Mouse (Mus musculus) megakaryocyte, embryonic 14.5 days (primary cell): Measurements from ENCODE around the gene 1700023F06Rik. TPM values are rescaled to one million over a fixed set of nuclear protein-coding genes. Genes with fewer than 3 reads are reported as not detected.
A peak's percentile ranks its signal among the peaks of the same experiment; 100 is the strongest.

Source experiments
- H3K27me3 ChIP-seq: replicated peaks from 2 replicates; pipeline ENCODE3; 2012; ENCODE audit warnings: inconsistent platforms
- H3K36me3 ChIP-seq: replicated peaks from 2 replicates; pipeline ENCODE3; 2012; ENCODE audit warnings: low read length, inconsistent platforms, mixed read lengths
- H3K4me1 ChIP-seq: 2 replicates; pipeline ENCODE4 v1.6.1; 2012; ENCODE audit warnings: inconsistent platforms
- H3K4me3 ChIP-seq: replicated peaks from 2 replicates; pipeline ENCODE3; 2012; ENCODE audit warnings: moderate library complexity, mild to moderate bottlenecking, inconsistent platforms
- H3K9me3 ChIP-seq: 2 replicates; pipeline ENCODE4 v1.6.1; 2012; ENCODE audit warnings: inconsistent platforms
- FLI1 ChIP-seq: IDR thresholded peaks from 2 replicates; pipeline ENCODE4 v1.6.1; 2012; ENCODE audit warnings: low read length, inconsistent platforms, mixed read lengths
- GATA1 ChIP-seq: IDR thresholded peaks from 3 replicates; pipeline ENCODE4 v1.6.1; 2012; ENCODE audit warnings: mixed read lengths, low read length, inconsistent platforms, borderline replicate concordance
- polyA plus RNA-seq: library from polyadenylated mRNA; stranded (reverse); fragments of >175 nt; gene quantifications from 2 replicates; pipeline ENCODE4 v1.2.3, GENCODE M21; 2012; ENCODE audit warnings: low replicate concordance; ENCODE audit not compliant: insufficient read depth

Gene 1700023F06Rik
- polyA plus RNA-seq, 1 experiment, result not detected

DNA sequence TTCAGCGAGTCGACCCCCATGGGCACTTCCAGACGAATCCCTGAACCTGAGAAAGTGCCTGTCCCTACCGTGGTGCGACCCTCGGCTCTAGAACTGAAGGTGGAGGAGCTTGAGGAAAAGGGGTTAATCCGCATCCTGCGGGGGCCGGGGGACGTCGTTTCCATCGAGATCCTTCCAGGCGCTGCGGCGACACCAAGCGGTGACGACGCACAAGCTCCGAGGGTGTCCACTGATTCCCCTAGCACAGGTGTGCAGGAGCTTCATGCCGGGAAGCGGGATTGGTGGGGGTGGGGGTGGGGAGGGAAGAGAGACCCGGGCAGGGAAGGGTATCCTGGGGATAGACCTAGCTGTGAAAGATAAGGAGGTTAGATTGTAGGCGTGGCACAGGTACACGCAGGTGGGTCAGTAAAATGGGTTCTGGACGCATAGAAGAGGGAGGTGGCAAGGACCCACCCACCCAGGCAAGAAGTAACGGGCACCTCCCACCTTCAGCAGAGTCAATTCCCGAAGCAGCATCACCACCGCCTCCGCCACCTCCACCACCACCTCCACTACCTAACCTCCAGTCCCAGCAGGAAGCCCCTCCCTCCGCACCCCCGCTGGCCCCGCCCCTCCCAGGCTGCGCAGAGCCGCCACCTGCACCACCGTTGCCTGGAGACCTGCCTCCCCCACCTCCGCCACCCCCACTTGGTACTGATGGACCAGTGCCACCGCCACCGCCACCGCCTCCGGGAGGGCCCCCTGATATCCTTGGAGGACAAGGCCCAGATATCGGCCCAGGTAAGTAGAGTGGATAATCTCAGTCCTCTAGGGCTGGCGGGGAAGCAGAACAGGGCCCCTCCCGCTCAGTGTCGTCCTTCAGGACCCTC is 15.2 kb downstream of the 1700023F06Rik start:
- no peak for TF ChIP-seq FLI1
- no peak for TF ChIP-seq GATA1
- Histone ChIP-seq H3K4me3 (no peak overlapping the region), H3K9me3 (no peaks in the 10 kb centered on the region), H3K27me3 (peaks cover 49% of the 10 kb centered on the region), H3K4me1 (peaks cover 23% of the 10 kb centered on the region), H3K36me3 (peaks cover 90% of the 10 kb centered on the region)

- Histone ChIP-seq H3K27me3 (peaks cover 44% of the 10 kb centered on the region), H3K9me3 (no peaks in the 10 kb centered on the region), H3K4me3 (no peak overlapping the region), H3K36me3 (peaks cover 89% of the 10 kb centered on the region), H3K4me1 (peaks cover 23% of the 10 kb centered on the region)
- TF ChIP-seq GATA1, result no peak
- TF ChIP-seq FLI1, result no peak
Observed at GRCm38 (mm10) chr11:103192230-103192955, 16.0 kb downstream of the 1700023F06Rik start.

DNA sequence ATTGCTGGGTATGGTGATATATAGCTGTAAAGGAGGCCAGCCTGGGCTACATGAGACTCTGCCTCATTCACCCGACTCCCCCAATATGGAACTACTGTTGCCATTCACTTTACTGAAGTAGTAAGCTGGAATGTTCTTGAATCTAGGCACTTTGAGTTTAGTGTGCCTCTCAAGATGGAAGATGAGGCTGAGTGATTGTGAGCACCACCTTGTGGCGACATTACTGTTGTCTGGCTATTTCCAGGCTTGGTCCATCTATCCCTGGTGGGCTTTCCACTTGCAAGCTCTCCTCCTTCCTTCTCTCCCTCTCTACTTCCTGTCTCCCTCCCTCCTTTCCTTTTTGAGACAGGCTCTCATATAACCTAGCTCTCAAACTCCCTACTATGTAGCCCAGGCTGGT is 23.5 kb downstream of the 1700023F06Rik start:
- H3K4me1 ChIP-seq, result peaks cover 14% of the 10 kb centered on the region
- H3K36me3 ChIP-seq, result peaks cover 62% of the 10 kb centered on the region
- TF ChIP-seq GATA1 (no peak), FLI1 (no peak)
- no peak overlapping the region for H3K4me3 ChIP-seq
- peaks cover 6% of the 10 kb centered on the region for H3K27me3 ChIP-seq
- H3K9me3 ChIP-seq, result no peaks in the 10 kb centered on the region

DNA sequence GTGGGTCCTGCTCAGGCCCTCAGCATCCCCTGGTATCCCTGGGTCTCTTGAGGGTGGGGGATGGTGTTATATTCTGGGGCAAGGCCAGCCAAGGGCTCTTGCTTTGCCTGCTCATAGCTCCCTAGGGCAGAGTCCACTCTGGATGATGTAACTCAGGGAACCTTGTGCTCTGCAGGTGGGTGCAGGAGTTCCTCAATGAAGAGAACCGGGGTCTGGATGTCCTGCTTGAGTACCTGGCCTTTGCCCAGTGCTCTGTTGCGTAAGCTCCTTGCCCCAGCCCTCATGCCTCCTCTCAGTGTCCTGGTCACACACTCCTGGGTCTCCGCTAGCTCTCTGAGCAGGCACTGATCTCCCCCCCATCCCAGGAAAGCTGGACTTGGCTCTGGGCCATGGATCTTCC is 26.4 kb downstream of the 1700023F06Rik start:
- Histone ChIP-seq H3K27me3 (peaks cover 15% of the 10 kb centered on the region), H3K9me3 (no peaks in the 10 kb centered on the region), H3K4me1 (peaks cover 34% of the 10 kb centered on the region), H3K36me3 (peaks cover 53% of the 10 kb centered on the region), H3K4me3 (no peak overlapping the region)
- no peak for TF ChIP-seq FLI1
- no peak for TF ChIP-seq GATA1

DNA sequence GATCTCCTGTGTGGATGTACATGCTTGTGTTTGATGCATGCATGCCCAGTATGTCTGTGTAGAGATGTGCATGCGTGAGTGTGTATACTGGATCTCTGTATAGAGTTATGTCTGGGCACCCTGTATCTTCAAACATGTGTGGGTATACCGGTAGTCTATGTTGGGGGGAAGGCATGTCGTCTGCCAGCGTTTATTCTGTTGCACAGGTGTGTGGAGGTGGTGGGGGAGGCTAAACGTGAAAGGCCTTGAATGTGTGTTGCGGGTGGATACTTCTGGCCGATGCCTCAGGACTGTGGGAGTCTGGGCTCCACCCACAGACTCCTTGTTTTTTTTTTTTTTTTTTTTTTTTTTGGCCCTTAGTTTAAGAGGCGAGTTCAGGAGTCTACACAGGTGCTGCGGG is 27.0 kb downstream of the 1700023F06Rik start:
- peaks cover 48% of the 10 kb centered on the region for H3K36me3 ChIP-seq
- peaks cover 15% of the 10 kb centered on the region for H3K27me3 ChIP-seq
- no peak overlapping the region for H3K4me3 ChIP-seq
- no peaks in the 10 kb centered on the region for H3K9me3 ChIP-seq
- peaks cover 40% of the 10 kb centered on the region for H3K4me1 ChIP-seq
- TF ChIP-seq FLI1 (no peak), GATA1 (no peak)

DNA sequence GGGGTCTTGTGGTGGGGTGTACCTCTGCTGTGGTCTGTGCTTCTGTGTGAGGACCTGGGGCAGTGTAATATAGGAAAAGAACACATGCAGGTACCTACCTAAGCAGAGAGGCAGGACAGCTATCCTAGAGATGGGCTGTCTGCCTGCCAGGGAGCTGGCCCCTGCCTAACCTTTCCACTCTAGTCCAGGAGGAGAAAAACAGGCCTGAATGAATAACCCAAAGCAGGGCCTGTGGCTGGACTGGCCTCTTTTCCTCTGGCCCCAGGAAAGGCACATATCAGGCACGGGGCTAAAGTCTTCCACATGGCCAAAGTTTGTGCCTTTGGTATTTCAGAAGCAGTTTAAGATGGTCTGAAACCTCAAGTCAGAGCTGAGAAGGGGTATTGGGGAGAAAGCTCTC is 27.9 kb downstream of the 1700023F06Rik start:
- no peak for TF ChIP-seq GATA1
- H3K4me3 ChIP-seq, result no peak overlapping the region
- peaks cover 39% of the 10 kb centered on the region for H3K36me3 ChIP-seq
- peaks cover 15% of the 10 kb centered on the region for H3K27me3 ChIP-seq
- H3K4me1 ChIP-seq, result peaks cover 49% of the 10 kb centered on the region
- H3K9me3 ChIP-seq, result no peaks in the 10 kb centered on the region

DNA sequence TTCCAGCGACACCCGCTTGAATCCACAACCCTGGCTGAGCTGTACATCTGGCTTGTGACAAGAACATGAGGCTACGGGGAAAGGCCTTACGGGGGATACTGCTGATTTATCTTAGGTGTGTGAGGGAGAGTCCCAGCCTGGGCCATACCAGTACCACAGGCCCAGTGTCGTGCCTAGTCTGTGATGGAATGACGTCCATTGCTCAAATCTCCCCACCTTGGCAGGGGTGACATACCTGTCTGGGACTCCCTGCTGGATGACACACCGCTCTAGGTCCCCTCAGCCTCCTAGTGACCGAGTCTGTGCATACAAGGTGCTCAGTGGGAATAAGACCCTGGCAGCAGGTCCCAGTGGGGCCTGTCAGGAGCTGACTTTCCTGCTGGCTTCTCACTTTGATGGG is 29.6 kb downstream of the 1700023F06Rik start:
- TF ChIP-seq GATA1 (no peak), FLI1 (no peak)
- Histone ChIP-seq H3K9me3 (no peaks in the 10 kb centered on the region), H3K36me3 (peaks cover 37% of the 10 kb centered on the region), H3K27me3 (peaks cover 17% of the 10 kb centered on the region), H3K4me1 (peaks cover 55% of the 10 kb centered on the region), H3K4me3 (peak overlapping the region; percentile 23)

DNA sequence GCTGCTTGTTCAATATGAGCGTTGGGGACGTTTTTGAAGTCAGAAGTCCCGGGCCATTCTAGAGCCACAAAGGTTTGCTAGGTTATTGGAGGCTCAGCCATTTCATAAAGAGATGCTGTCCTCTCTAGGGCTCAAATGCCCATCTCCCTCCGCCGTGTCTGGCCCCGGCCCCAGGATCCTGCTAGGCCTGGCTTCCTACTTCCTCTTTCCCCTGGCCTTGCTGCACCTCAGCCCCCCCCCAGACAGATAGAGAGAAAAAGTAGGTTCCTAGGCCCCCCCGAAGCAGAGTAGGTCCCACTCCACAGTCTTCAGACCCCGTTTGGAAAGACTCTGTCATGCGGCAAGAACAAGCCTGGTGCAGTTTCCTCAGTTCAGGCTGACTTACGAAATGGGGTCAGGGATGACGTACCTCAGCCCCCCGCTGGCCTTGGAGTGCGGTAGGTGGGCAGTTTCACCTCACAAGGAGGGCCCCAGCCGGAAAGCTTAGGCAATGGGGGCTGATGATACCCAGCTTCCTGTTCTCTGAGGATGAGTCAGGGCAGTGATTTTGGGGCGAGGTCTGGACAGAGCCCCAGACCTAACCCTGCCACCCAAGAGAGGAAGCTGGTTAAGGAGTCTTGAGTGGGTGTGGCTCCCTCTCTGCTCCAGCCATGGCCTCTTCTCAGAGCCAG is 30.4 kb downstream of the 1700023F06Rik start:
- Histone ChIP-seq H3K4me3 (no peak overlapping the region), H3K9me3 (no peaks in the 10 kb centered on the region), H3K4me1 (peaks cover 63% of the 10 kb centered on the region), H3K36me3 (peaks cover 35% of the 10 kb centered on the region), H3K27me3 (peaks cover 23% of the 10 kb centered on the region)
- no peak for TF ChIP-seq GATA1
- TF ChIP-seq FLI1, result no peak

DNA sequence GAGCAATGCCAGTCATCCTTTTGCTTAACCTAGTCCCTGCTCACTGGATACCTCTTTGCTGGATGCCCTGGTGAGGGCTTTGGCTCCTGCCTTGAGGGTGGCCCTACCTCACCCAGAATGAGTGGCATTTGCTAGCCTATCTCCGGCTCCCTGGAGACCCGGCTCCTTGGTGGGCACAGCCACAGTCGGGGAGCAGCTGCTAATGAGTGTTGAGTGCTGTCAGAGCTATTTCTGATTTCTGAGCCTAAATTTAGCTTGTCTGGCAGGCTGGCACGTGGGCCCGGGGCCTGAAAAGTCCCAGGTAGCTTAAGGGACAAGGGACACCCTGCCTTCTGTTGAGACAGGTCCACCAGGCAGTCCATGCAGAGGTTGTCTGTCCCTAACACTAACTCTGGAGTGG is 31.1 kb downstream of the 1700023F06Rik start:
- Histone ChIP-seq H3K4me3 (peak overlapping the region; percentile 48), H3K4me1 (peaks cover 71% of the 10 kb centered on the region), H3K9me3 (no peaks in the 10 kb centered on the region), H3K27me3 (peaks cover 29% of the 10 kb centered on the region), H3K36me3 (peaks cover 28% of the 10 kb centered on the region)
- TF ChIP-seq GATA1 (no peak), FLI1 (no peak)
